31 mouse cellular contexts compared by ENCODE assay signal in the genomic region with DNA sequence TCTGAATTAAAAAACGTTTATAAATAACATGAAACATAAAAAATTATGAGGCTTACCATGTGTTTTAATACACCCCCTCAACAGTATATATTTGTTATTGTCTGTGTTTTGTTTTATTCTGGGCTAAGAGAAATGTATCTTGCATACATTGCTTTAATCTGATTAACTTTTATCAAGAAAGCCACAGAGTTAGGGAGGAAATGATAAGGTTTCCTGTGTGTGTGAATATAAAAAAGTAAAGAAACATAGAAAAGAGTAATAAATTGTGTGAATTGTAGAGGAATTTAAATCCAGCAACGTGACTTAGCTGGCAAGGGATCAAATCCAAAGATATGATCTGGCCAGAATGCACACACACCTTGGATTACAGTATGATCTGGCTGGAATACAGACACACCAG.
A peak's percentile ranks its signal among the peaks of the same experiment; 100 is the strongest.
DNase-seq lines count a peak whose midpoint lies in the region; ATAC-seq and TF ChIP-seq lines count a peak whose summit lies in the region.
"Had no signal": no experiment of that assay in that cellular context is flagged by ENCODE, and none has a peak within 500 bp of the region (broad histone marks: within the 10 kb centered on the region; RNA-seq: fewer than 3 reads in every experiment).

No protein-coding gene starts in this region.

- peaks cover 49% of the 10 kb centered on the region for H3K4me1 ChIP-seq in G1E (ENCODE audit: insufficient read depth, low read depth, low read length)
- H3K4me1 ChIP-seq: embryonic facial prominence, embryonic 10.5 days; embryonic facial prominence, embryonic 13.5 days; forebrain, embryonic 12.5 days; forebrain, embryonic 15.5 days; heart, embryonic 12.5 days; heart, embryonic 15.5 days; hindbrain, embryonic 10.5 days; hindbrain, embryonic 13.5 days had no signal

- no peak overlapping the region for H3K4me3 ChIP-seq in G1E (ENCODE audit: low read depth, low read length)
- H3K4me3 ChIP-seq: embryonic facial prominence, embryonic 10.5 days; embryonic facial prominence, embryonic 13.5 days; erythroblast, embryonic 14.5 days; forebrain, embryonic 12.5 days; forebrain, embryonic 15.5 days; gastrocnemius, adult 2 months; heart, embryonic 12.5 days; heart, embryonic 15.5 days; hindbrain, embryonic 10.5 days; hindbrain, embryonic 13.5 days had no signal

- H3K27me3 ChIP-seq in G1E (ENCODE audit: insufficient read depth, low read length): no peaks in the 10 kb centered on the region
- H3K27me3 ChIP-seq: embryonic facial prominence, embryonic 13.5 days; forebrain, embryonic 12.5 days; forebrain, embryonic 15.5 days; heart, embryonic 12.5 days; heart, embryonic 15.5 days; hindbrain, embryonic 13.5 days; Patski had no signal

- TF ChIP-seq CTCF in G1E (IDR thresholded peaks at IDR 0.05; ENCODE audit: low read depth, low read length): no peak

- no peaks in the 10 kb centered on the region for H3K36me3 ChIP-seq in G1E (replicated peaks)
- H3K36me3 ChIP-seq: embryonic facial prominence, embryonic 10.5 days; embryonic facial prominence, embryonic 13.5 days; forebrain, embryonic 12.5 days; forebrain, embryonic 15.5 days; heart, embryonic 12.5 days; heart, embryonic 15.5 days; hindbrain, embryonic 10.5 days; hindbrain, embryonic 13.5 days had no signal

- H3K9me3 ChIP-seq in G1E (replicated peaks): no peaks in the 10 kb centered on the region
- H3K9me3 ChIP-seq: embryonic facial prominence, embryonic 10.5 days; embryonic facial prominence, embryonic 13.5 days; forebrain, embryonic 12.5 days; forebrain, embryonic 15.5 days; heart, embryonic 12.5 days; heart, embryonic 15.5 days; hindbrain, embryonic 10.5 days; hindbrain, embryonic 13.5 days had no signal

- ATAC-seq in G1E (ENCODE audit: extremely low read depth, insufficient number of reproducible peaks, low FRiP score, poor library complexity, severe bottlenecking): peak; percentile 24
- ATAC-seq: forebrain, embryonic 15.5 days; hindbrain, embryonic 16.5 days; Patski had no signal

- peak; percentile 18 for DNase-seq in CD4-positive helper T cell, adult 2 months (ENCODE audit: low read depth, low spot score)
- DNase-seq in G1E (ENCODE audit: low spot score): no peak
- peak; percentile 45 for DNase-seq in induced T-regulatory cell, adult 2 months (ENCODE audit: low read depth)
- no peak for DNase-seq in frontal cortex, adult 2 months (ENCODE audit: extremely low spot score in 1 of 2, low spot score in 1 of 2)
- no peak for DNase-seq in frontal cortex, postnatal 36 days (ENCODE audit: low spot score in 2 of 2)
- DNase-seq in urinary bladder, postnatal 4 days (ENCODE audit: low spot score in 2 of 2): no peak
- no peak for DNase-seq in heart, adult 9 months (ENCODE audit: low spot score in 2 of 2)
- DNase-seq: adrenal gland, adult 2 months; adrenal gland, postnatal 14 days; cerebellum, adult 11 months; cerebellum, adult 2 months; cerebellum, adult 9-11 months; cerebellum, postnatal 25 days; embryo, embryonic 11 days; gastrocnemius, adult 2 months; gastrocnemius, postnatal 14 days; heart, adult 11 months; heart, postnatal 10 days; heart, postnatal 36 days; kidney, adult 11 months had no signal

Comparison
In these comparisons a context has a peak if more than half of its experiments do, and no peak if none do; other contexts are left out.
1. DNase-seq: peak in CD4-positive helper T cell, adult 2 months (single experiment) and induced T-regulatory cell, adult 2 months (single experiment); none in G1E (single experiment), frontal cortex, adult 2 months (0 of 2), frontal cortex, postnatal 36 days (0 of 2), urinary bladder, postnatal 4 days (0 of 2) and heart, adult 9 months (0 of 2).